Mouse (Mus musculus) erythroblast, embryonic 14.5 days (primary cell): ENCODE results near the gene Cacna1c.

Experiments
- GATA1 ChIP-seq: IDR thresholded peaks from 2 replicates; pipeline ENCODE4 v1.6.1; 2012; ENCODE audit warnings: low read length, inconsistent platforms, mixed read lengths
- TAL1 ChIP-seq: IDR thresholded peaks from 3 replicates; pipeline ENCODE4 v1.6.1; 2012; ENCODE audit warnings: low read length, inconsistent platforms, mixed read lengths

DNA sequence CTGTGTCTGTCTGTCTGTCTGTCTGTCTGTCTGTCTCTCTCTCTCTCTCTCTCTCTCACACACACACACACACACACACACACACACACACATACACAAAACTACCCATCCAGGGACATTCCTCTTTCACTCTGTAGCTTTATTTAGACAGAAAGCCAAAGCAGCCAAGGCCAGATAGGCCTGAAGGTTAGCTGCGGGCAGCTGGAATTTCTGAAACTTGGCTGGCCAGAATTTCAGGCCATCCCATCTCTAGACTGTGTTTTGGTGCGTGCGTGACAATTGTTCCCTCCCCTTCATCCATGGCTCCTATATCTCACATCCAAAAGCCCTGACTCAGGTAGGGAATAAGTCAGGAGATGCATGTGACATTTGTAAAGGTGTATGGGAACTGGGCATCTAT, 125.9 kb downstream of the Cacna1c start:
- no peak for TF ChIP-seq GATA1
- no peak for TF ChIP-seq TAL1
